Mouse (Mus musculus): ENCODE measurements around the gene AU022252.

- TF ChIP-seq CTCF (IDR thresholded peaks at IDR 0.05) (no peak), POLR2A (IDR thresholded peaks at IDR 0.05; ENCODE audit: insufficient read depth, low read depth, low read length) (no peak), EP300 (IDR thresholded peaks at IDR 0.05; ENCODE audit: insufficient read depth, low read depth, low read length) (no peak)
Measured at GRCm38 (mm10) chr4:119167068-119167467, 65.4 kb downstream of the AU022252 start.

Measured in heart, adult 2 months (tissue).